Mouse (Mus musculus): Measurements from ENCODE around the gene BC048507.

GRCm38 (mm10) chr13:67876699-67877254 lies 13.7 kb downstream of the BC048507 start:
- TF ChIP-seq POLR2A (IDR thresholded peaks at IDR 0.05; ENCODE audit: low read depth, low read length) (no peak), CTCF (conservative IDR thresholded peaks at IDR 0.05; ENCODE audit: insufficient read depth, insufficient read length, low read depth, low read length) (no peak)
